Mouse (Mus musculus) gastrocnemius, adult 2 months (tissue): ENCODE measurements around the gene Dut. TPM values are rescaled to one million over a fixed set of nuclear protein-coding genes. Genes with fewer than 3 reads are reported as not detected.

Experiments
- DNase-seq: peaks from one replicate; pipeline ENCODE4 v3.0.0; 2022
- H3K27ac ChIP-seq: fragments of 200-600 bp; 2 replicates; pipeline ENCODE4 v1.8.1; 2022; ENCODE audit warnings: mild to moderate bottlenecking
- H3K4me3 ChIP-seq: fragments of 200-600 bp; 2 replicates; pipeline ENCODE4 v1.8.1; 2022; ENCODE audit warnings: mild to moderate bottlenecking, moderate library complexity
- CTCF ChIP-seq: fragments of 200-600 bp; IDR thresholded peaks from 2 replicates; pipeline ENCODE4 v1.8.1; 2022; ENCODE audit warnings: antibody characterized with exemption, mild to moderate bottlenecking, moderate library complexity
- intact Hi-C: fragments of 180-260 bp; cut with DNase I; formaldehyde crosslinking; loops from one replicate; pipeline ENCODE4 v1.15.1; 2025
- long read RNA-seq, 2 experiments: library from polyadenylated mRNA; stranded (forward); transcript quantifications; one replicate each; pipeline ENCODE4 v2.0.0; 2021
- total RNA-seq, 2 experiments: library from RNA; stranded (reverse); gene quantifications; 2 replicates each; pipeline ENCODE4 v1.2.3; 2021

Dut gene
- total RNA-seq, result 1 to 10 TPM; 7.0 to 7.3 TPM
- long read RNA-seq, experiment 1, partial matches to known transcripts, result 0 of 8 reads
- long read RNA-seq, experiment 1, other reads (novel, unspliced or antisense), result 3 of 8 reads
- long read RNA-seq, experiment 2, partial matches to known transcripts, result 0 of 10 reads
- long read RNA-seq, experiment 2, other reads (novel, unspliced or antisense), result 6 of 10 reads

- TF ChIP-seq CTCF, result peak; percentile 51
- peak; percentile 96 for DNase-seq
- intact Hi-C loops, result no loop called here
- Histone ChIP-seq H3K27ac (peak within 1 kb of the TSS; percentile 83), H3K4me3 (peak within 1 kb of the TSS; percentile 88)
Measured at GRCm38 (mm10) chr2:125247108-125247961, at the start of gene Dut. TSS of gene Dut (plus strand) at chr2:125247190.

GRCm38 (mm10) chr2:125208894-125209596, 37.9 kb upstream of the Dut start:
- no peak overlapping the region for H3K4me3 ChIP-seq
- intact Hi-C loops, result no loop called here
- no peak for TF ChIP-seq CTCF
- H3K27ac ChIP-seq, result no peak overlapping the region
- DNase-seq, result no peak

- no peak overlapping the region for H3K27ac ChIP-seq
- intact Hi-C loops, result no loop called here
- no peak overlapping the region for H3K4me3 ChIP-seq
- no peak for TF ChIP-seq CTCF
- DNase-seq, result no peak
Measured at GRCm38 (mm10) chr2:125211831-125212510, 35.0 kb upstream of the Dut start.

- intact Hi-C loops, result no loop called here
- TF ChIP-seq CTCF, result peak; percentile 79
- no peak overlapping the region for H3K27ac ChIP-seq
- peak; percentile 53 for DNase-seq
- no peak overlapping the region for H3K4me3 ChIP-seq
Measured at GRCm38 (mm10) chr2:125214592-125214991, 32.4 kb upstream of the Dut start.

GRCm38 (mm10) chr2:125217286-125217685, 29.7 kb upstream of the Dut start:
- Histone ChIP-seq H3K27ac (no peak overlapping the region), H3K4me3 (no peak overlapping the region)
- intact Hi-C loops, result no loop called here
- DNase-seq, result no peak
- no peak for TF ChIP-seq CTCF

- intact Hi-C loops, result no loop called here
- no peak for TF ChIP-seq CTCF
Measured at GRCm38 (mm10) chr2:125218566-125218965, 28.4 kb upstream of the Dut start.

GRCm38 (mm10) chr2:125219268-125219667, 27.7 kb upstream of the Dut start:
- DNase-seq, result no peak
- intact Hi-C loops, result no loop called here
- no peak overlapping the region for H3K27ac ChIP-seq
- no peak overlapping the region for H3K4me3 ChIP-seq
- TF ChIP-seq CTCF, result no peak

More at GRCm38 (mm10) chr2:125218566-125218965, 28.4 kb upstream of the Dut start:
- no peak for DNase-seq
- Histone ChIP-seq H3K4me3 (no peak overlapping the region), H3K27ac (no peak overlapping the region)

- Histone ChIP-seq H3K4me3 (no peak overlapping the region), H3K27ac (no peak overlapping the region)
- DNase-seq, result no peak
- intact Hi-C loops, result no loop called here
- TF ChIP-seq CTCF, result no peak
Measured at GRCm38 (mm10) chr2:125221673-125222072, 25.3 kb upstream of the Dut start.

- intact Hi-C loops, result no loop called here
- no peak for TF ChIP-seq CTCF
- H3K27ac ChIP-seq, result no peak overlapping the region
- no peak for DNase-seq
- no peak overlapping the region for H3K4me3 ChIP-seq
Measured at GRCm38 (mm10) chr2:125228472-125229409, 18.2 kb upstream of the Dut start.

GRCm38 (mm10) chr2:125232183-125232582, 14.8 kb upstream of the Dut start:
- DNase-seq, result no peak
- no peak for TF ChIP-seq CTCF
- Histone ChIP-seq H3K4me3 (no peak overlapping the region), H3K27ac (no peak overlapping the region)
- intact Hi-C loops, result no loop called here

GRCm38 (mm10) chr2:125233537-125233936, 13.5 kb upstream of the Dut start:
- TF ChIP-seq CTCF, result no peak
- intact Hi-C loops, result no loop called here
- Histone ChIP-seq H3K27ac (no peak overlapping the region), H3K4me3 (no peak overlapping the region)
- DNase-seq, result no peak
